Mouse (Mus musculus) layer of hippocampus, postnatal 36 days (tissue): ENCODE results near the gene Lrp6. TPM values are rescaled to one million over a fixed set of nuclear protein-coding genes. Genes with fewer than 3 reads are reported as not detected.
A peak's percentile ranks its signal among the peaks of the same experiment; 100 is the strongest.

Experiments
- DNase-seq, 2 experiments: peaks; one replicate each; pipeline ENCODE4 v3.0.0; 2022
- total RNA-seq, 2 experiments: library from RNA; stranded (reverse); gene quantifications; 2 replicates each; pipeline ENCODE4 v1.2.3; 2021

The Lrp6 gene
- total RNA-seq, 2 experiments from 2014 or later = 50.5 to 54.8 TPM

GRCm38 (mm10) chr6:134567986-134568556 lies 1.3 kb upstream of the Lrp6 start:
- no peak for DNase-seq

GRCm38 (mm10) chr6:134566248-134566817 lies 432 bp downstream of the Lrp6 start:
- DNase-seq = no peak

- DNase-seq = peak in 1 of 2 experiments; percentile 26
These were observed 1.0 kb downstream of the Lrp6 start for GRCm38 (mm10) chr6:134565606-134566247.

- no peak for DNase-seq
These were observed 2.2 kb downstream of the Lrp6 start for GRCm38 (mm10) chr6:134564539-134564938.

- DNase-seq = no peak
These were observed 7.1 kb downstream of the Lrp6 start for GRCm38 (mm10) chr6:134559635-134560034.

GRCm38 (mm10) chr6:134558546-134559129 lies 8.1 kb downstream of the Lrp6 start:
- no peak for DNase-seq

- DNase-seq = no peak
These were observed 9.7 kb downstream of the Lrp6 start for GRCm38 (mm10) chr6:134557043-134557442.

GRCm38 (mm10) chr6:134556185-134556950 lies 10.4 kb downstream of the Lrp6 start:
- no peak for DNase-seq

GRCm38 (mm10) chr6:134555178-134555577 lies 11.6 kb downstream of the Lrp6 start:
- no peak for DNase-seq

GRCm38 (mm10) chr6:134554230-134554629 lies 12.5 kb downstream of the Lrp6 start:
- DNase-seq = no peak

GRCm38 (mm10) chr6:134551007-134551406 lies 15.8 kb downstream of the Lrp6 start:
- DNase-seq = no peak

- no peak for DNase-seq
These were observed 16.4 kb downstream of the Lrp6 start for GRCm38 (mm10) chr6:134550396-134550795.

- DNase-seq = no peak
These were observed 21.9 kb downstream of the Lrp6 start for GRCm38 (mm10) chr6:134544843-134545242.

GRCm38 (mm10) chr6:134544093-134544492 lies 22.7 kb downstream of the Lrp6 start:
- no peak for DNase-seq

GRCm38 (mm10) chr6:134543607-134544006 lies 23.2 kb downstream of the Lrp6 start:
- DNase-seq = no peak

GRCm38 (mm10) chr6:134542374-134542773 lies 24.4 kb downstream of the Lrp6 start:
- DNase-seq = no peak

- DNase-seq = no peak
These were observed 26.6 kb downstream of the Lrp6 start for GRCm38 (mm10) chr6:134540161-134540560.

GRCm38 (mm10) chr6:134539459-134539858 lies 27.3 kb downstream of the Lrp6 start:
- no peak for DNase-seq

GRCm38 (mm10) chr6:134538805-134539204 lies 28.0 kb downstream of the Lrp6 start:
- DNase-seq = no peak

- DNase-seq = no peak
These were observed 29.2 kb downstream of the Lrp6 start for GRCm38 (mm10) chr6:134537461-134538117.

- DNase-seq = no peak
These were observed 31.6 kb downstream of the Lrp6 start for GRCm38 (mm10) chr6:134535169-134535568.

GRCm38 (mm10) chr6:134533021-134533420 lies 33.7 kb downstream of the Lrp6 start:
- no peak for DNase-seq
